Mouse (Mus musculus): ENCODE results near the gene Dnah3. TPM values are rescaled to one million over a fixed set of nuclear protein-coding genes. Genes with fewer than 3 reads are reported as not detected.

The Dnah3 gene
- polyA plus RNA-seq, 1 experiment from 2014 or later: 0.11 TPM

- 87% methylated on average over 5 of the region's 5 CpGs for WGBS
- no peak overlapping the region for H3K9ac ChIP-seq (ENCODE audit: low read depth, low read length)
- H3K27ac ChIP-seq (ENCODE audit: low read depth, low read length): no peak overlapping the region
- H3K27me3 ChIP-seq (replicated peaks; ENCODE audit: control insufficient read depth, insufficient read depth, low read length): no peaks in the 10 kb centered on the region
- no peaks in the 10 kb centered on the region; the same call in 1 of the 2 replicates for H3K36me3 ChIP-seq (ENCODE audit: control insufficient read depth, insufficient read depth, low read length)
- H3K4me3 ChIP-seq (ENCODE audit: low read length): no peak overlapping the region
- ATAC-seq: no peak
- H3K4me2 ChIP-seq (ENCODE audit: low read length): no peak overlapping the region
- no peaks in the 10 kb centered on the region for H3K9me3 ChIP-seq (ENCODE audit: control insufficient read depth, low read length)
- no peaks in the 10 kb centered on the region for H3K4me1 ChIP-seq (ENCODE audit: control insufficient read depth, insufficient read depth, low read depth, low read length)
Measured at GRCm38 (mm10) chr7:120109676-120110075, 14.6 kb upstream of the Dnah3 start.

- H3K4me3 ChIP-seq (ENCODE audit: low read length): no peak overlapping the region
- no peak for ATAC-seq
- 56% methylated on average over 2 of the region's 2 CpGs for whole genome bisulfite sequencing
- H3K4me2 ChIP-seq (ENCODE audit: low read length): no peak overlapping the region
- H3K36me3 ChIP-seq (ENCODE audit: control insufficient read depth, insufficient read depth, low read length): no peaks in the 10 kb centered on the region; the same call in 1 of the 2 replicates
- H3K9ac ChIP-seq (ENCODE audit: low read depth, low read length): no peak overlapping the region
- no peaks in the 10 kb centered on the region; the same call in 1 of the 2 replicates for H3K4me1 ChIP-seq (ENCODE audit: control insufficient read depth, insufficient read depth, low read depth, low read length)
- no peaks in the 10 kb centered on the region for H3K27me3 ChIP-seq (replicated peaks; ENCODE audit: control insufficient read depth, insufficient read depth, low read length)
- H3K9me3 ChIP-seq (ENCODE audit: control insufficient read depth, low read length): no peaks in the 10 kb centered on the region
- no peak overlapping the region for H3K27ac ChIP-seq (ENCODE audit: low read depth, low read length)
Measured at GRCm38 (mm10) chr7:120106356-120106755, 11.3 kb upstream of the Dnah3 start.

- Histone ChIP-seq H3K4me1 (ENCODE audit: control insufficient read depth, insufficient read depth, low read depth, low read length) (no peaks in the 10 kb centered on the region; the same call in 1 of the 2 replicates), H3K27ac (ENCODE audit: low read depth, low read length) (no peak overlapping the region), H3K4me2 (ENCODE audit: low read length) (no peak overlapping the region), H3K27me3 (replicated peaks; ENCODE audit: control insufficient read depth, insufficient read depth, low read length) (no peaks in the 10 kb centered on the region), H3K36me3 (ENCODE audit: control insufficient read depth, insufficient read depth, low read length) (no peaks in the 10 kb centered on the region; the same call in 1 of the 2 replicates), H3K9ac (ENCODE audit: low read depth, low read length) (no peak overlapping the region), H3K9me3 (ENCODE audit: control insufficient read depth, low read length) (no peaks in the 10 kb centered on the region), H3K4me3 (ENCODE audit: low read length) (no peak overlapping the region)
- no peak for ATAC-seq
- WGBS: 39% methylated on average over 3 of the region's 3 CpGs
Measured at GRCm38 (mm10) chr7:120104975-120105374, 9.9 kb upstream of the Dnah3 start.

- H3K4me1 ChIP-seq (ENCODE audit: control insufficient read depth, insufficient read depth, low read depth, low read length): no peaks in the 10 kb centered on the region; the same call in 1 of the 2 replicates
- H3K9ac ChIP-seq (ENCODE audit: low read depth, low read length): peak overlapping the region; percentile 71
- H3K9me3 ChIP-seq (ENCODE audit: control insufficient read depth, low read length): no peaks in the 10 kb centered on the region
- H3K36me3 ChIP-seq (ENCODE audit: control insufficient read depth, insufficient read depth, low read length): no peaks in the 10 kb centered on the region; the same call in 1 of the 2 replicates
- H3K27ac ChIP-seq (ENCODE audit: low read depth, low read length): no peak overlapping the region
- H3K4me3 ChIP-seq (ENCODE audit: low read length): peak overlapping the region; percentile 66
- peak overlapping the region; percentile 93 for H3K4me2 ChIP-seq (ENCODE audit: low read length)
- H3K27me3 ChIP-seq (replicated peaks; ENCODE audit: control insufficient read depth, insufficient read depth, low read length): no peaks in the 10 kb centered on the region
- peak; percentile 60 for ATAC-seq
- WGBS: 2% methylated on average over 25 of the region's 25 CpGs
Measured at GRCm38 (mm10) chr7:120103019-120103567, 8.0 kb upstream of the Dnah3 start.

GRCm38 (mm10) chr7:120102164-120102972 is 7.3 kb upstream of the Dnah3 start, which contains the start of gene Tmem159:
Gene Tmem159, plus strand, starts transcription at chr7:120102353.
- H3K27ac ChIP-seq (ENCODE audit: low read depth, low read length): no peak within 1 kb of the TSS
- peak within 1 kb of the TSS; percentile 93 for H3K4me2 ChIP-seq (ENCODE audit: low read length)
- H3K4me3 ChIP-seq (ENCODE audit: low read length): peak within 1 kb of the TSS; percentile 66
- ATAC-seq: peak; percentile 92
- no peaks in the 10 kb centered on the region; the same call in 1 of the 2 replicates for H3K4me1 ChIP-seq (ENCODE audit: control insufficient read depth, insufficient read depth, low read depth, low read length)
- no peaks in the 10 kb centered on the region for H3K9me3 ChIP-seq (ENCODE audit: control insufficient read depth, low read length)
- WGBS: 1% methylated on average over 42 of the region's 42 CpGs
- H3K27me3 ChIP-seq (replicated peaks; ENCODE audit: control insufficient read depth, insufficient read depth, low read length): no peaks in the 10 kb centered on the region
- H3K36me3 ChIP-seq (ENCODE audit: control insufficient read depth, insufficient read depth, low read length): no peaks in the 10 kb centered on the region; the same call in 1 of the 2 replicates
- peak within 1 kb of the TSS; percentile 71 for H3K9ac ChIP-seq (ENCODE audit: low read depth, low read length)

GRCm38 (mm10) chr7:120098403-120098802 is 3.3 kb upstream of the Dnah3 start:
- no peaks in the 10 kb centered on the region for H3K27me3 ChIP-seq (replicated peaks; ENCODE audit: control insufficient read depth, insufficient read depth, low read length)
- H3K36me3 ChIP-seq (ENCODE audit: control insufficient read depth, insufficient read depth, low read length): no peaks in the 10 kb centered on the region
- H3K4me2 ChIP-seq (ENCODE audit: low read length): no peak overlapping the region
- H3K4me3 ChIP-seq (ENCODE audit: low read length): no peak overlapping the region
- ATAC-seq: no peak
- H3K9ac ChIP-seq (ENCODE audit: low read depth, low read length): no peak overlapping the region
- H3K27ac ChIP-seq (ENCODE audit: low read depth, low read length): no peak overlapping the region
- H3K4me1 ChIP-seq (ENCODE audit: control insufficient read depth, insufficient read depth, low read depth, low read length): no peaks in the 10 kb centered on the region; the same call in 1 of the 2 replicates
- 23% methylated on average over 9 of the region's 9 CpGs for WGBS
- H3K9me3 ChIP-seq (ENCODE audit: control insufficient read depth, low read length): no peaks in the 10 kb centered on the region

GRCm38 (mm10) chr7:120097845-120098244 is 2.8 kb upstream of the Dnah3 start:
- Histone ChIP-seq H3K9me3 (ENCODE audit: control insufficient read depth, low read length) (no peaks in the 10 kb centered on the region), H3K9ac (ENCODE audit: low read depth, low read length) (no peak overlapping the region), H3K27ac (ENCODE audit: low read depth, low read length) (no peak overlapping the region), H3K4me2 (ENCODE audit: low read length) (no peak overlapping the region), H3K4me3 (ENCODE audit: low read length) (no peak overlapping the region), H3K36me3 (ENCODE audit: control insufficient read depth, insufficient read depth, low read length) (no peaks in the 10 kb centered on the region), H3K4me1 (ENCODE audit: control insufficient read depth, insufficient read depth, low read depth, low read length) (no peaks in the 10 kb centered on the region; the same call in 1 of the 2 replicates), H3K27me3 (replicated peaks; ENCODE audit: control insufficient read depth, insufficient read depth, low read length) (no peaks in the 10 kb centered on the region)
- 8% methylated on average over 7 of the region's 7 CpGs for WGBS
- ATAC-seq: peak; percentile 38; the same call in 1 of the 2 replicates

- no peaks in the 10 kb centered on the region for H3K36me3 ChIP-seq (ENCODE audit: control insufficient read depth, insufficient read depth, low read length)
- H3K4me2 ChIP-seq (ENCODE audit: low read length): no peak overlapping the region
- no peak overlapping the region for H3K27ac ChIP-seq (ENCODE audit: low read depth, low read length)
- H3K9ac ChIP-seq (ENCODE audit: low read depth, low read length): no peak overlapping the region
- no peaks in the 10 kb centered on the region for H3K27me3 ChIP-seq (replicated peaks; ENCODE audit: control insufficient read depth, insufficient read depth, low read length)
- H3K4me1 ChIP-seq (ENCODE audit: control insufficient read depth, insufficient read depth, low read depth, low read length): no peaks in the 10 kb centered on the region
- 93% methylated on average over 3 of the region's 3 CpGs for WGBS
- H3K4me3 ChIP-seq (ENCODE audit: low read length): no peak overlapping the region
- no peak for ATAC-seq
- no peaks in the 10 kb centered on the region for H3K9me3 ChIP-seq (ENCODE audit: control insufficient read depth, low read length)
Measured at GRCm38 (mm10) chr7:120094216-120094615, 864 bp downstream of the Dnah3 start.

GRCm38 (mm10) chr7:120093033-120093432 is 2.0 kb downstream of the Dnah3 start:
- H3K4me1 ChIP-seq (ENCODE audit: control insufficient read depth, insufficient read depth, low read depth, low read length): no peaks in the 10 kb centered on the region
- 47% methylated on average over 5 of the region's 5 CpGs for WGBS
- no peak overlapping the region for H3K27ac ChIP-seq (ENCODE audit: low read depth, low read length)
- no peak overlapping the region for H3K4me2 ChIP-seq (ENCODE audit: low read length)
- H3K4me3 ChIP-seq (ENCODE audit: low read length): no peak overlapping the region
- no peaks in the 10 kb centered on the region for H3K36me3 ChIP-seq (ENCODE audit: control insufficient read depth, insufficient read depth, low read length)
- no peak overlapping the region for H3K9ac ChIP-seq (ENCODE audit: low read depth, low read length)
- no peak for ATAC-seq
- H3K9me3 ChIP-seq (ENCODE audit: control insufficient read depth, low read length): no peaks in the 10 kb centered on the region
- H3K27me3 ChIP-seq (replicated peaks; ENCODE audit: control insufficient read depth, insufficient read depth, low read length): no peaks in the 10 kb centered on the region
